Mouse (Mus musculus) thymus, adult 2 months (tissue): ENCODE results near the gene Ccl24.

Experiments
- CTCF ChIP-seq: fragments of 200-500 bp; IDR thresholded peaks from 2 replicates; pipeline ENCODE4 v1.5.1; 2012; ENCODE audit warnings: mild to moderate bottlenecking, control low read depth, low read length, moderate library complexity, borderline replicate concordance; ENCODE audit not compliant: control insufficient read depth, poor library complexity, insufficient read depth; ENCODE audit errors: extremely low read depth
- POLR2A ChIP-seq: fragments of 200-500 bp; IDR thresholded peaks from 2 replicates; pipeline ENCODE4 v1.6.1; 2012; ENCODE audit warnings: mild to moderate bottlenecking, low read length, control low read depth, moderate library complexity; ENCODE audit not compliant: control insufficient read depth, poor library complexity, insufficient read depth; ENCODE audit errors: extremely low read depth

DNA sequence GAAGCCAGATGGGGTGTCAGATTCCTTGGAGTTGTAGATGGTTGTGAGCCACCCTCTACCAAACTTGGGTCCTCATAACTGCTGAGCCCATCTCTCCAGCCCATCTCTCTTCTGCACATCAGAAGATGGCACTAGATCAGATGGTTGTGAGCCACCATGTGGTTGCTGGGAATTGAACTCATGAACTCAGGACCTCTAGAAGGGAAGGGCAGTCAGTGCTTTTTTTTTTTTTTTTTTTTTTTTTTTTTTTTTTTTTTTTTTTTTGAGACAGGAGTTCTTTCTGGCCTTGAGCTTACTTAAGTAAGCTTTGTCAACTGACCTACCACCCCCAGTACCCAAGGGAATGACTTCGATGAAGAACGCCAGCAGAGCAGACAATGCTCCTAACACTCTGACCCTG lies 24.9 kb downstream of the Ccl24 start:
- TF ChIP-seq CTCF (no peak), POLR2A (no peak)
